9 mouse cellular contexts compared by ENCODE assay signal in genomic region chr4:81332901-81333627, GRCm38 (mm10).
DNase-seq lines count a peak whose midpoint lies in the region; ATAC-seq lines count a peak whose summit lies in the region.
"Had no signal": no experiment of that assay in that cellular context is flagged by ENCODE, and none has a peak within 500 bp of the region (broad histone marks: within the 10 kb centered on the region; RNA-seq: fewer than 3 reads in every experiment).

No protein-coding gene starts in this region.

- DNase-seq in frontal cortex, postnatal 10 days (ENCODE audit: low spot score in 2 of 2) = no peak
- DNase-seq in fat pad, adult 2 months (ENCODE audit: extremely low read depth, low read depth, low spot score) = peak; percentile 65
- peak; percentile 70 to 73 for DNase-seq in layer of hippocampus, adult 8-10 months (ENCODE audit: low spot score in 2 of 2)
- no peak for DNase-seq in natural killer cell, adult 2 months (ENCODE audit: low spot score in 2 of 2)
- no peak for DNase-seq in kidney, adult 11 months
- DNase-seq: kidney, adult 8-10 months had no signal

- WGBS in midbrain, embryonic 15.5 days = 21% methylated on average over 11 of the region's 11 CpGs
- 87% methylated on average over 11 of the region's 11 CpGs for WGBS in kidney, embryonic 14.5 days

- H3K4me2 ChIP-seq in midbrain, embryonic 15.5 days = peak overlapping the region; percentile 14
- no peak overlapping the region for H3K4me2 ChIP-seq in kidney, embryonic 14.5 days (replicated peaks; ENCODE audit: low read depth, low read length)

- H3K9me3 ChIP-seq in midbrain, embryonic 15.5 days = no peaks in the 10 kb centered on the region
- no peaks in the 10 kb centered on the region for H3K9me3 ChIP-seq in kidney, embryonic 14.5 days (ENCODE audit: control insufficient read depth, low read length)

- ATAC-seq in frontal cortex, adult (ENCODE audit: low TSS enrichment) = peak; percentile 64
- peak; percentile 69 for ATAC-seq in midbrain, embryonic 15.5 days (replicated peaks)
- no peak for ATAC-seq in kidney, embryonic 14.5 days (ENCODE audit: low FRiP score, low TSS enrichment)

- 0 out of 2 replicates have a peak overlapping the region, but pooled peaks have one; percentile 6 for H3K9ac ChIP-seq in midbrain, embryonic 15.5 days
- no peak overlapping the region for H3K9ac ChIP-seq in kidney, embryonic 14.5 days (ENCODE audit: low read depth, low read length)

- no peak overlapping the region for H3K4me3 ChIP-seq in midbrain, embryonic 15.5 days
- H3K4me3 ChIP-seq in kidney, embryonic 14.5 days (ENCODE audit: low read length) = no peak overlapping the region

- H3K36me3 ChIP-seq in midbrain, embryonic 15.5 days (replicated peaks) = no peaks in the 10 kb centered on the region
- H3K36me3 ChIP-seq in kidney, embryonic 14.5 days (ENCODE audit: control insufficient read depth, insufficient read depth, low read length) = peaks cover 10% of the 10 kb centered on the region; the same call in 1 of the 2 replicates

- H3K27ac ChIP-seq in midbrain, embryonic 15.5 days = peak overlapping the region; percentile 65
- H3K27ac ChIP-seq in kidney, embryonic 14.5 days (ENCODE audit: low read depth, low read length) = no peak overlapping the region

- H3K27me3 ChIP-seq in midbrain, embryonic 15.5 days (replicated peaks) = no peaks in the 10 kb centered on the region
- no peaks in the 10 kb centered on the region for H3K27me3 ChIP-seq in kidney, embryonic 14.5 days (ENCODE audit: control insufficient read depth, insufficient read depth, low read length)

- H3K4me1 ChIP-seq in midbrain, embryonic 15.5 days = peaks cover 17% of the 10 kb centered on the region
- H3K4me1 ChIP-seq in kidney, embryonic 14.5 days (ENCODE audit: control insufficient read depth, insufficient read depth, low read length) = 0 out of 2 replicates have a peak, but pooled peaks cover 2% of the 10 kb centered on the region

Comparison
In these comparisons a context has a peak if more than half of its experiments do, and no peak if none do; other contexts are left out.
1. DNase-seq: peak in fat pad, adult 2 months (single experiment) and layer of hippocampus, adult 8-10 months (2 of 2); none in frontal cortex, postnatal 10 days (0 of 2), natural killer cell, adult 2 months (0 of 2) and kidney, adult 11 months (single experiment).